Mouse (Mus musculus) testis, postnatal 10 days (tissue): ENCODE measurements around the gene Trim43b.
"Not testable (repeated sequence)": the region's sequence is repeated elsewhere in the genome, so short reads cannot be mapped to it uniquely, and the experiment has no call there.

Experiments used
- DNase-seq: peaks from one replicate; pipeline ENCODE4 v3.0.0; 2021; ENCODE audit warnings: low spot score

Gene Trim43b

DNA sequence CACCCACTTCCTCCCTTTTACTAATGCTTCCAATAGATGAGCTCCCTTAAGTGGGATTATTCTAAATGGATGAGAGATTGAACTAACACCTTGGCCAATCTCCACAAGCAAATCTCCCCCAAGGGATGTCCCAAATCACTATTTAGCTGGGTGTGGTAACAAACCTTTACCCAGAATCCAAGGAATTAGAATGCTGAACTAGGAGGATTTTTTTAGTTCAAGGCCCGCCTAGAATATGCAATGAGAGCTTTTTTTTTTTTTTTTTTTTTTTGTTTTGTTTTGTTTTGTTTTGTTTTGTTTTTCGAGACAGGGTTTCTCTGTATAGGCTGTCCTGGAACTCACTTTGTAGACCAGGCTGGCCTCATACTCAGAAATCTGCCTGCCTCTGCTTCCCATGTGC is at the start of gene Trim43b:
Trim43b (minus strand) TSS at position 101 of the 400 bp plus-strand sequence.
- DNase-seq, result not testable (repeated sequence)

DNA sequence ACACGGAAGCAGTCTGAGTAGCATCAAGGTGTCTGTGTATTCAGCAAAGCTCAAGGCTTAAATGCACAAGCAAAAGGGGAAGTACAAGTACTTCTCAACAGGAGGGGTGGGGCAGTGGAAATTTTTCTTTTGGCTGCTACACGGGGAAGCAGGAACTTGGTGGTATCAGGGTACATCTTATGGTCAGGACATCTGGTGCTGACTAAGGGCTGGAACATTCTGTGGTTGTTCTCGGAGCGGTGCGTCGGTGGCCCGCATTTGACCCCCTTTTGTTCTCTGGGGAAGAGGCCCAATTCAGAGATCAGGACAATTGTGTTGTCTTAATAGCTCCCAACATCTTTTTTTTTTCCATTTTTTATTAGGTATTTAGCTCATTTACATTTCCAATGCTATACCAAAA is 11.9 kb upstream of the Trim43b start:
- DNase-seq, result not testable (repeated sequence)

- not testable (repeated sequence) for DNase-seq
Measured at GRCm38 (mm10) chr9:89086746-89087145, 5.9 kb downstream of the Trim43b start.

GRCm38 (mm10) chr9:89079637-89080036 is 13.0 kb downstream of the Trim43b start:
- not testable (repeated sequence) for DNase-seq

GRCm38 (mm10) chr9:89076508-89076907 is 16.1 kb downstream of the Trim43b start:
- not testable (repeated sequence) for DNase-seq

GRCm38 (mm10) chr9:89067143-89067501 is 25.5 kb downstream of the Trim43b start:
- DNase-seq, result not testable (repeated sequence)

DNA sequence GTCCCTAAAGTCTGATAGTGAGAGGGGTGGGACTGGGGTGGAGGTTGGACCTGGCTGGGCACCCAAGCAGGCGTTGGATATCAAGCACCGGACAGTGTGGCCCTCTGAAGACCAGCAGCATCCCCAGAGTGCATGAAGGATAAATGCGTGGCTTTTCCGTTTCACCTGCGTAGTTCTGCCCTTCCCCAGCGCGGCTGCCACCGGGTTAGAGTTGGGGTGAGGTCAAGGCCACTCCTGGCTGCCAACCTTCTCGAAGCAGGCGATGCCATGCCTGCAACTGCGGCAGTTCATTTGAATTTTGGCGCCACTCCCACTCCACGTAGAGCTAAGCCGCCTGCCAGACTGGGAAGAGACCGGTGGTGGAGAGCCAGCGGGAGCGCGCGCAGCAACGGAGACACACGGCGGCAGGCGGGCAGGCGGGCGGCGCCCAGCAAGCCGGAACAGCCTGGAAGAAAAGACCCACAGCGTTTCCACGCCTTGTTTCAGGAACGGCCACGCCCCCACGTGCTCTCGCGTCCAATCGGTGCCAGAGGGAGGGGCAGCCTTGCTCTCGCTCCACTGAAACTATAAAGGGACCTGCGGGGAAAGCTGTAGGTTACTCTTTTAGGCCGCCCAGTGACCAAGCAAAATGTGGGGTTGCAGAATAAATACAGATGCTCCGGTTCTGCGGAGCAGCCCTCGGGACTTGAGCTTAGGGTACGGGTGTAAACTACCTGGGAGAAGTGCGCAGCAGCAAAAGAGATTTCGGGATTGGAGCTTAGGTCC is 26.1 kb downstream of the Trim43b start:
- DNase-seq, result peak; percentile 78
